Mouse (Mus musculus) spleen, adult 12 weeks (tissue): Measurements from ENCODE around the gene Rad9a.

Experiments
- DNase-seq: peaks from one replicate; pipeline ENCODE4 v3.0.0; 2022; ENCODE audit warnings: low spot score

Rad9a gene

DNA sequence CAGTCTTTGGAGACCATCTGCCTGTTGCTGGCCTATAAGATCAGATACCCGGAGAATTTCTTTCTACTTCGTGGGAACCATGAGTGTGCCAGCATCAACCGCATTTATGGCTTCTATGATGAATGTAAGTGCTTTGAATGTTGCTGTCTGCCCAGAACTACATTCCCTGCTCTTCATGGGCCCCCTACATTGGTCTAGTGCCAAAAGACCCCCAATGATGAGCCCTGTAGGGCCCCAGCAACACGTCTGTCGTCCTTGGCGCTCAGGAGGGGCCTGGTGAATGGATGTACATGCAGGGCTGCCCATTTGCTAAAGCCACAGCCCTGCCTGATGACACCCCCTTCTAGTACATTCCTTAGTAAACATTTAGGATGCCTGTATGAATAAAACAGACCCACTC, 8.3 kb downstream of the Rad9a start:
- DNase-seq: no peak

DNA sequence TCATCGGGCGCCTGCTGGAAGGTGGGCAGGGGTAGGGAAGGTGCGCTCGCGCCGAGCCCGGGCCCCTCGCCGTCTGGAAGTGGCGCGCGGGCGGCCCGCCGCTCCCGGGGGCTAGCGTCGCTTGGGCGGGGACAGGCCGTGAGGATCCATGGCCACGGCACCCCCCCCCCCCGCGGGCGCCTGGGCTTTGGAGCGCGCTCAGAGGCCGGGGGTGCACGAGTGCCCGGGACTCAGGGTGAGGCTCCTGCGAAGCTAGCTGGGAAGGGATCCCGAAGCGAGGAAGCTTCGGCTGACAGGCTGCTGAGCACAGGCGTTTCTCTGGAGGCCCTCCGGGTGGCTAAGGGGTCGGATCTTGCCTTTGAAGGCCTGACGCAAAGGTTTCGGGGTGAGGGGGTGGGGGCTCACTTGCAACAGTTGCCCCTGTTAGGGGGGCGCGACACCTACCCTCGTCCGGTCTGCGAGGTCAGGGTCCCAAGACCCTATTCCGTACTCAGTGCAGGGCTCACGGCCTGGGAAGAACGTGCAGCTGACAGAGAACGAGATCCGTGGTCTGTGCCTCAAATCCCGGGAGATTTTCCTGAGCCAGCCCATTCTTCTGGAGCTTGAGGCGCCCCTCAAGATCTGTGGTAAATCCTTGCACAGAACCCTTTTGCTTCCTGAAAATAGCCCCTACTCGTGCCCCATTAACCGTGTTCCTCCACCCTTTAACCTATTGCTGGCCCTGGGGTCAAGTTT, 9.0 kb downstream of the Rad9a start:
- DNase-seq: no peak

DNA sequence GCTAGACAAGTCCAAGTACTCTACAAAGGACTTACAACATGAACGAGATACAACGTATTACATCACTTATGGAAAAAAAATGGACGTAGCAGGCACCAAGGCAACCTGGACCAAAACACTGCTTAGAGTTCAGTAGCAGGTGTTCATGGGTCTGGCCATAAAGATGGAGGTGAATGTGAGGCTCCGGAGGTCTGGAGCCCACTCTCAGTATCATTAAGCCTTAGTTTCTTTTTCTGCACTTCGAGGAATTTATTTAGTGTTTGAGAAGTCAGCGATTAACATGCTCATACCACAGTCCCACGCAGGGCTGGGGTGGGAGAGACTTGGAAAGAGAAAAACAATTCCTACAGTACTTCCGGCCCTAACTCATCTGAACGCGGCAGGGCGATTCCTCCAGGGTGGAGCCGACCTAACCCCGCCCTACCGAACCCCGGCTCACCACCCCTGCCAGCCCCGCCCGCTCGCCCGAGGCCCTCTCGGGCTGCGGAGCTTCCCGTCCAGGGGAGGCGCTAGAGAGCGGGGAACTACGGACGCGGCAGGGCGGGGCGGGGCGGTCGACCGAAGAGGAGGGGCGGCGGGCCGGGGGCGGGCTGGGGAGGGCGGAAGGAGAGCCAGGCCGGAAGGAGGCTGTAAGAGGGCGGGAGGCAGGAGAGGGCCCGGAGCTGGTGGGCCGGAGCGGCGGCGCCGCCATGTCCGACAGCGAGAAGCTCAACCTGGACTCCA, 9.8 kb downstream of the Rad9a start, which contains the start of gene Ppp1ca:
TSS of gene Ppp1ca (plus strand) at position 538 of the 723 bp plus-strand sequence.
- peak; percentile 97 for DNase-seq

- DNase-seq: peak; percentile 60
These were observed 10.6 kb downstream of the Rad9a start, which contains the start of gene Tbc1d10c for GRCm38 (mm10) chr19:4190831-4191334. Gene Tbc1d10c (minus strand): TSS chr19:4191284.

DNA sequence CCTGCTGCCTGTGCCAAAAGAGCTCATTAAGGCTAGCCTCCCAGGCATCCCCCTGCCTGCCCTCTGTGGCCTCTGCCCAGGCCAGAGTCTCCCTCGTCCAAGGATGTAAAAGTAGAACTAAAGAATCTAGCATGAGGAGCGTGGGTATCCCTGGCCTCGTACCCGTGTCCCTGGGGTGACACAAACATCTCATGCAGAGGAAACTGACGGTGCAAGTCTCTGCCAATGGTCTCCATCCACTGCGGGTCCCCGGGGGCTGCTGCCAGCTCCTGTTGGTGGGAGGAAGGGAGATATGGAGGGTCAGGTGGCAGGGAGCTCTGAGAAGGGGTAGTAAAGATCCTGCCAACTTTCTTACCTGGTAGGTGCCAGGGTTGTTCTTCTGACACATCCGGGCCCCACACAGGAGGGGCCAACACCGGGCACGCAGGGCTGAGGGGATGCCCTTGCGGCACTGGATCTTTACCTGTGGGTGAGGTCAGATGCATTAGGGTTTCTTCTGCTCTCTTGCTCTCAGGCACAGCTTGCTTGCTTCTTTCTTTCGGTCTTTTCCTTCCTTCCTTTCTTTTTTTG, 12.3 kb downstream of the Rad9a start:
- no peak for DNase-seq

GRCm38 (mm10) chr19:4187303-4187702, 14.2 kb downstream of the Rad9a start:
- DNase-seq: no peak

DNA sequence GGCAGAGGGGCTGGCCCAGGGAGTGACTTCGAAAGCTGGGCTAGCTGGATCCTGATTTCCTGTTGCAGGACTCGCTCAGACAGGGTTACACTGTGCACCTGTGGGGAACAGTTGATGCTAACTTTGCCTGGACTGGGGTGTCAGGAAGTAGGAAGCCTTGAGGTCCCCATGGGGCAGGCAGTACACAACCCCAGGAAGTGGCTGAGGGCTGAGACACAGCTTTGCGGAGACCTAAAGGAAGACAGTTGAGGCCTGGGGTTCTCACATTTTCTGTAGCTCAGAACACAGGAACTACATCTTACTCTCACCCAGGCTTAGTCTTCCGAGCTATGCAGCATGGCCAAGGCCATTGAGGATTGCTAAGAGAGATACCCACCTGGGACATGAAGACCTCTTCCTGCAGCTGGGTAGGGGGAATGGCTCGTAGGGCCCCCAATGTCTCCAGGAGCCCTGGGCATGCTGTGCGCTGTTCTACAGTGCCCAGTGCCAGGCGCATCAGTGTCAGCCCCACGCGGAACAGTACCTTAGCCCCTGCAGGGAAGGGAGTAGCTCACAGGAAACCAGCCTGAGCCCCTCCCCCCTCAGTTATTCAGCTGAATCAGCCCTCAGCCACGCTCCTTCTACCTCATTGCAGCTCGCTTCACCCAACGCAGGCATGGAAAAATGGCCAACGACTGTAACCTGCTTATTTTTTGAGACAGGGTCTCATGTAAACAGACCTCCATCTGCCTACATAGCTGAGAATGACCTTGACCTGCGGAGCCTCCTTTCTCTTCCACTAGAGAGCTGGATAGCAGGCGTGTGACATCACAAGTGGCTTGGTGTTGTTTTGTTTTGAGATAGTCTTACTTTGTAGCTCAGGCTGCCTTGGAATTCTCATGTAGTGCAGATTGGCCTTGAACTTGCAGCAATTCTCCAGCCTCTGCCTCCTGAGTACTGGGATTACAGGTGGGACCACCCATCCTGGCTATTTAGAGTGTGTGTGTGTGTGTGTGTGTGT, 16.2 kb downstream of the Rad9a start:
- DNase-seq: no peak

GRCm38 (mm10) chr19:4183689-4184088, 17.8 kb downstream of the Rad9a start:
- DNase-seq: no peak

- DNase-seq: no peak
These were observed 19.6 kb downstream of the Rad9a start for GRCm38 (mm10) chr19:4181892-4182291.

DNA sequence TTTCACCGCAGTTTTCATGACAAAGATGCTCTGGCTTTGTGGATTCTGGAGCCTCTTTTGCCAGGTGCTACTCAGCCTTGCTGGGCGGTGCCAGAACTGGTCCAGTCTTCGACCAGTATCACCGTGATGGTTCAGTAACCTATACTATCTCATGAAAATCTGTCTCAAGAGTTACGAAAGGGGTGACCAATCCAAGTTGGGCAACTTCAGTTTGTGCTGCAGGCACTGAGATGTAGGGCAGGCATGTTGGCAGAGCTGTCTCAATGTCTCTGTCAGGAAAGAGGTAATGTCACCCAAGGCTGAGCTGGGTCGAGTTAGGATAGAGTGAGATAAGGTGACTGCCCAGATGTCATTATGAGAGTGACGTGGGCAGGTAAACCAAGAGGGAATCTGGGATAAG, 21.1 kb downstream of the Rad9a start:
- no peak for DNase-seq

DNA sequence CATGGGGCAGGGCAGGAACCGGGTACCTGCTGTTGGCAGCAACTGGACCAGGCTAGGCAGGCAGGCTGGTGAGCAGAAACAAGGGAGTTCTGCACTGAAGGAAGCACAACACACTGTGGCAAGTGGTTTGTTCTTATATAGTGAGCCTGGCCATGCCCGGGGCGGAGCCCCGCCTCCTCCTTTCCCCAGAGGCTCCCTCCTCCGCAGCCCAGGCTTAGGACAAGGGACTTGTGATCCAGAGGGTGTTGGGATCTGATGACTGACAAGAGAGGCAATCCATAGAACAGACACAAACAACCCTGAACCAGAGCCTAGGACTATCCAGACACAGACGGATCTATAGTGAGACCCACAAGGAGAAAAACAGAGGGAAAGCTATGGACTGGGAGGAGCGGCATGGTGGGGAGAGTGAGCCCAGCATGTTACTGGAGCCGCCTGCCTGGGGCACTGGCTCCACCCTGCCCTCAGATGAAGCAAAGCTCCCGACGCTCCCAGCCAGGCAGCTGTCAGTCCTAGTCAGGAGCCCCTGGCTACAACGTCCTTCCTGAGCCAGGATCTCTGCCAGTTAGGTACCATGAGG, 26.0 kb downstream of the Rad9a start, which contains the start of gene Carns1:
TSS of gene Carns1 (minus strand) at position 112 of the 580 bp plus-strand sequence.
- DNase-seq: no peak

GRCm38 (mm10) chr19:4172925-4173324, 28.5 kb downstream of the Rad9a start:
- DNase-seq: no peak

- no peak for DNase-seq
These were observed 29.8 kb downstream of the Rad9a start for GRCm38 (mm10) chr19:4171393-4172290.

DNA sequence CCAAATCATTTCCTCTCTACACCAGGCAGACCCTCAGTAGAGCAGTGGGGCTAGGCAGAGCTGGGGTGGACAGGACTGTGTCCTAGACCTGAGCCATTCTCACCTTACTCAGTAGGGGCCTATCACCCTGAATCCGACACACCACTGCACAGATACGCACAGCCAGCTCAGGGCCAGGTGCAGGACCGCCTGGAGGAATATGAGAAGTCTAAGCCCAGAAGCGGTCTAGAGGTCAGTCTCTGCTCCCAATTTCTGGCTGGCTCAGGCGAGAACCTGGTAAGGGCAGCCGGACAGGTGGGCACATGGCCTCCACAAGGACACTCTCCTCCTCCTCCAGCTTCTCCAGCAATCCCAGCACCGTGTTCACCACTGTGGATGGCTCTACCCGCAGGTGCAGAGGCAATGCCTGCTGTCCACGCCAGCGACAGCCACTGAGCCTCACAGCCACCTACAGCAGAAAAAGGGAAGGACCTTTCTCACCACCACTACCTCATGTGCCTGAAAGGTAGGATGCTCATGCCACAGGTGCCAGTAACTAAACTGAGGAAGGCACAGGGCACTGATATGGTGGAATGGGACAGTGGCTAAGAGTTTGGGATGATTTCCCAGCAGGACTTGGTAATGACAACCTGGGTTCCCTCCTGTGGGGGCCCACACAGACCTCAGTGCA, 30.6 kb downstream of the Rad9a start:
- no peak for DNase-seq

- DNase-seq: no peak
These were observed 31.7 kb downstream of the Rad9a start for GRCm38 (mm10) chr19:4169810-4170209.

DNA sequence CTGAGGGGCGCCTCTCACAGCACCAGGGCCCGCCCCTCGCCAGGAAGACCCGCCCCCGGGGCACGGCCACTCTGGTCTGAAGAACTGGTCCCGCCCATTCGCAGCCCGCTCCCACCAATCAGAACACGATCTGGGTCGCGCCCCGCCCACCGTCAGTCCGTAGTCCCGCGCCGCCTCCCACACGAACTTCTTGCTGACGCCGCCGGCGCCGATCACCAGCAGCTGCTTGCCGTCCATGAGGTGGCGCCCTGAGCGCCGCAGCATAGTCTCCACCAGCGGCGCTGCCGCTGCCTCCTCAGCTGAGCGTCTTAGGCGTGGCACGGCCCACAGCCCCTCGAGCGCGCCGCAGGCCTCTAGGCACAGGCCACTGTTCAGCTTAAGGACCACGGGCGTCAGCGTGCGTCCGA, 32.1 kb downstream of the Rad9a start:
- peak; percentile 98 for DNase-seq

DNA sequence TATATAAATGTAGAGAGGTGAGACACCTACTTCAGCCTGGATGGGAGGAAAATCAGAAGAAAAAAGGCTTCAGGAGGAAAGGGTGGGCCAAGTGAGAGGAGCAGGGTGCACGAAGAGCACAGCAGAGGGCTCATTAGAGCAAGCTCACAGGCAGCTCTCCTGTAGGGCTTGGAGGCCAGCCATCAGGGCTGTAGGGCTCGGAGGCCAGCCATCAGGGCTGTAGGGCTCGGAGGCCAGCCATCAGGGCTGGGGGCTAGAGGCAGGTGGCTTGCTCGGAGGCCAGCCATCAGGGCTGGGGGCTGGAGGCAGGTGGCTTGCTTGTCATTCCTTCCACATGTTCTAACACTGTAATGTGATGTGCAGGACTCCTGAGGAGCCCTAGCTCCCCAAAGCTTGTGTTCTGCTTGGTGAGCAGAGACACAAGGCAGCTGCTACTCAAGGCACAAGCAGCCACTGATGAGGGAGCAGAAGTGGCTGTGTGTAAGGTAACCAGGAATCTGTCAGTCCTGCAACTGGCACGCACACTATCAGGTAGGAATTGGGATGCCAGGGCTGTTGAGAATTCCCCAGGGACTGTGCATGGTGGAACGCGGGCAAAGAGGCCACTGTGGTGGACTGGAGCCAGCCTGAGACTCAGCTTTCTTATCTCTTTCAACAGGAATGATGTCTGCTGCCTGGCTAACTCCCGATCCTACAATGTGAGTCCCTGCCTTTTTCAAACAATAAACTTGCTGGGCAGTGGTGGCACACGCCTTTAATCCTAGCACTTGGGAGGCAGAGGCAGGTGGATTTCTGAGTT, 34.6 kb downstream of the Rad9a start:
- DNase-seq: no peak

- DNase-seq: no peak
These were observed 36.7 kb downstream of the Rad9a start for GRCm38 (mm10) chr19:4164721-4165120.

- DNase-seq: no peak
These were observed 37.4 kb downstream of the Rad9a start for GRCm38 (mm10) chr19:4164100-4164499.
